Mouse (Mus musculus) c-Kit-positive CD71-positive TER-119-negative erythroid progenitor cells, embryonic 14.5 days (primary cell): Measurements from ENCODE around the gene Grk2.
A peak's percentile ranks its signal among the peaks of the same experiment; 100 is the strongest.

Source experiments
- DNase-seq: peaks from one replicate; pipeline ENCODE4 v3.0.0-alpha.2; 2013; ENCODE audit warnings: low read depth

Grk2 gene

GRCm38 (mm10) chr19:4306190-4306577 lies at the start of gene Grk2:
Gene Grk2 (minus strand): TSS chr19:4306222.
- DNase-seq, result no peak

DNA sequence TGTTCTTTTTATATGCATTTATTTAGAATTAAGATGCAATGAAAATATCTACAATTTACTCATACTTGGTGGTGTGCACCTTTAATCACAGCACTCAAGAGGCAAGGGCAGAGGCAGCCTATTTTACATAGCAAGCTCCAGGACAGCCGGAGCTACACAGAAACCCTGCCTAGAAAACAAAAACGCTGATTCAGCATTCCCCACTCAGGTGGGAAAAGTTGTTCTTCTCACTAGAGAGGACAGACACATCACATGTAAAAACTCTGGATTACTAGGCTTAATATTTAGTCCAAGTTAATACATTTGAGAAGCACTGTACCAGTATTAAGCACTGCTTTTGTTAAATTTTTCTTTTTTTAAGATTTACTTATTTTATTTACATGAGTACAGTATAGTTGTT lies 43.4 kb upstream of the Grk2 start:
- no peak for DNase-seq

DNA sequence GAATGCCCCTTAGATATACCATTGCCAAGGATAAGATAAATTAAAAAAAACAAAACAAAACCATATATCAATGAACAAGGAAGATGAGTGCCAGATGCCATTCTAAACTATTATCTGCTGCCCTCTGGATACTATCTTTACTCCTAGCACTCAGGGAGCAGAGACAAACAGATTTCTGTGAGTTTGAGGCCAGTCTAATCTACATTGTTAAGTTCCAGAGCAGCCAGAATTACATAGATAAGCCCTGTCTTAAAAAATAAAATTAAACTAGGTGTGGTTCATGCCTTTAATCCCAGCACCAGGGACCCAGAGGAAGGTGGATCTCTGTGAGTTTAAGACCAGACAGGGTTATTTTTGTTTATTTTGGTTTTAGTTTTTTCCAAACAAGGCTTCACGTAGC lies 40.5 kb upstream of the Grk2 start:
- peak; percentile 23 for DNase-seq

- DNase-seq, result peak; percentile 73
Measured at GRCm38 (mm10) chr19:4338162-4338561, 32.1 kb upstream of the Grk2 start.

DNA sequence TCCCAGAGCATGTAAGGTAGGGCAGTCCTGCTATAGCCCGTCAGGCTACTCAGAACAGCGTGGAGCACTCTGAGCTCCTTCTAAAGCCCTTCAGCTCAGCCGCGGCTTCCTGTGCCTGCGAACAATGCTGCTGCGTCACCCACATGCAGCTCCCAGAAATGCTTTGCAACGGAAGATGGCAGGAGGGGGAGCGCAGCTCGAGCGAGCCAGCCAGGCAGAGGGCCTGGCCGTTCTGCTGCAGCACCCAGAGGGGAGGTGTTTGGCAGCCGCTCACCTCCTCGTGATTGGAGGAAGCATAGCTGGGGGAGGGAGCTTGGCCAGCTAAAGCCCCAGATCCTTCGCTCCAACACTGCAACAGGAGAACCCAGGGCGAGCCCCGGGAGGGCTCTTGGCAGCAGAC lies 27.8 kb upstream of the Grk2 start:
- peak; percentile 83 for DNase-seq

GRCm38 (mm10) chr19:4333100-4333775 lies 27.2 kb upstream of the Grk2 start:
- peak; percentile 40 for DNase-seq

DNA sequence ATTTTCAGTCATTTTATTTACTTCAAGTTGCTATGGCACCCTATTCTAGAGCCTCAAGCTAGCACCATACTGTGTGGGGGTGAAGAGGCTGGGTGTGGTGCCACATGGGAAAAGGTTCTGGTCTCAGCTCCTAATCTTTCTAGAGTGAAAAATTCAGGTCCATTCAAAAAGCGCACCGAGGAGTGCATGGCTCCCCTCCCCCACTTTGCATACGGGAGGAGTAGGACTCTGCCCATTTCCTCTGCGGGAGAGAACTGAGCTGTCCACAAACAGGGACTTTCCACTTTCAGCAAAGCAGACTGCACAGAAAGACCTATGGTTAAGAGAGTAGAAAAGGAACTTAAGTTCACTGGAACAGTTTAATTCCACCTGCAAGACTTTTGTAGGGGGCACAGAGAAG lies 26.6 kb upstream of the Grk2 start:
- peak; percentile 51 for DNase-seq

- DNase-seq, result no peak
Measured at GRCm38 (mm10) chr19:4331273-4331672, 25.3 kb upstream of the Grk2 start.

DNA sequence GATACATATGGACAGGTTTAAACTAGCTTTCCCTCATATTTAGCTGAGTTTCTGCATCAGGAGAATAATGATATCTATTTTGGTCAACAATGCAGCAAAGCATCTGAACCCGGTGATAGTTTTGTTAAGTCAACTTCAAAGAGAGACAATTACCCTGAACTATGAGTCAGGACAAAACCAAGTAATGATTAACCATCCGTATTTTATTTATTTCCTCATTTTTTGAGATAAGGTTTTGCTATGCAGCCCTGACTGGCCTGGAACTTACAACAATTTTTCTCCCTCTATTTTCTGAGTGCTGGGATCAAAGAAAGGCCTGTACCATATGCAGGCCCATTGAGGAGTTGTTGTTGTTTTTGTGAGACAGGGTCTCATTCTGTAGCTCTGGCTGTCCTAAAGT lies 24.6 kb upstream of the Grk2 start:
- no peak for DNase-seq

DNA sequence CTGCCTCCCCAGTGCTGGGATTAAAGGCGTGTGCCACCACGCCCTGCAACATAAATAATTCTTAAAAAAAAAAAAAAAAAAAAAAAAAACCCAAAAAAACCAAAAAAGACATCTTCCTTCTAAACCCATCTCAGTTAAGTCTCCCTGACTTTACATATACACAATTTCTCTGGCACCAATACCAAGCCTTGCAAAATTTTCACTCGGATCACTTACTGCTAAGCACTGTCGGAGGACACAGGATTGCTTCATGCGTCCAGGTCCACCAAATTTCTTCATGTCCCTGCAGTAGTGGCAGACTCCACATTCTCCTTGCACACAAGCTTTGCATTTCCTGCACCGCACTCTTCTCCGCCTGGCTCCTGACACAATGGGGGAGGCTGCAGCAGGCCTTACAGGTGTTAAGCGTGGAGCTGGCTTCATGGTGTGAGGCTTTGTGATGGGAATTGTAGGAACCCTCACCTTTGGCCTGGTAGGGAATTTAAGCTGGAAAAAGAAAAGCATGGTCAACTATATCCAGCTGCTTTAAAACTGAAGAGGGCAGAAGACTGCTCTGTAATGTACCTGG lies 22.8 kb upstream of the Grk2 start:
- DNase-seq, result no peak

GRCm38 (mm10) chr19:4326881-4327280 lies 20.9 kb upstream of the Grk2 start:
- DNase-seq, result no peak

- DNase-seq, result no peak
Measured at GRCm38 (mm10) chr19:4326106-4326505, 20.1 kb upstream of the Grk2 start.

GRCm38 (mm10) chr19:4322134-4322533 lies 16.1 kb upstream of the Grk2 start:
- no peak for DNase-seq

- no peak for DNase-seq
Measured at GRCm38 (mm10) chr19:4321622-4322021, 15.6 kb upstream of the Grk2 start.

DNA sequence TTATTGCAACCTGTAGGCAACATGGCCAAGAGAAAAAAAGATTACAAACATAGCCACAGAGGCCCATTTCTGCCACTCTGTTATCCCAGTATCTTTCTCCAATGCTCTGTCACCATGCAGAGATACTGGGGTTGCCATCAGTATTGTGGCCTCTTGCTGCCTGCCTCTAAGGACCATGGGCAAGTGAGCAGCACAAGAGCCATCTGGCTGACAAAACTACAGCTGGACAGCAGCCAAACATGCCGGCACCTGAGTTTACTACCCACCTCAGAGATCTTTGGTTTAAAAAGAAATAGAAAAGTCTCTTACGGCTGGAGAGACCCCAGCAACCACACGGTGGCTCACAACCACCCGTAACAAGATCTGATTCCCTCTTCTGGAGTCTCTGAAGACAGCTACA lies 13.2 kb upstream of the Grk2 start:
- DNase-seq, result no peak

DNA sequence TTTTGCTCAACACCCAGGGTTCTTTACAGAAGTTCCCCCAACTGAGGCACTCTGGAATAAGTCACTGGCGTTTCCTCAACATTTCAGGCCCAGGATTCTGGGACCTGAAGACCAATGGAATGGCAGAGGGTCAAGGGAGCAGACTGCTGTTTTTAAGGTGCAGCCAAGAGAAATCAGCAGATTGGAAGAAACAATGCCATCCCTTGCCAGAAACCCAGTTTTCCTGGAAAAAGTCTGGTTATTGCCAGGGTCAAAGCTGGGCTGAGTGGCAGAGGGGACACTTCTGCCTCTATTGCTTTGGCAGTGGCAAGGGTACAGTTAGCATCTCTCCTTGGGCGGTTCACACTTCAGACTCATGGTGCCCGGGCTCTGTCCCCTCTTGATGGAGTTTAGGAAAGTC lies 11.2 kb upstream of the Grk2 start:
- DNase-seq, result no peak

DNA sequence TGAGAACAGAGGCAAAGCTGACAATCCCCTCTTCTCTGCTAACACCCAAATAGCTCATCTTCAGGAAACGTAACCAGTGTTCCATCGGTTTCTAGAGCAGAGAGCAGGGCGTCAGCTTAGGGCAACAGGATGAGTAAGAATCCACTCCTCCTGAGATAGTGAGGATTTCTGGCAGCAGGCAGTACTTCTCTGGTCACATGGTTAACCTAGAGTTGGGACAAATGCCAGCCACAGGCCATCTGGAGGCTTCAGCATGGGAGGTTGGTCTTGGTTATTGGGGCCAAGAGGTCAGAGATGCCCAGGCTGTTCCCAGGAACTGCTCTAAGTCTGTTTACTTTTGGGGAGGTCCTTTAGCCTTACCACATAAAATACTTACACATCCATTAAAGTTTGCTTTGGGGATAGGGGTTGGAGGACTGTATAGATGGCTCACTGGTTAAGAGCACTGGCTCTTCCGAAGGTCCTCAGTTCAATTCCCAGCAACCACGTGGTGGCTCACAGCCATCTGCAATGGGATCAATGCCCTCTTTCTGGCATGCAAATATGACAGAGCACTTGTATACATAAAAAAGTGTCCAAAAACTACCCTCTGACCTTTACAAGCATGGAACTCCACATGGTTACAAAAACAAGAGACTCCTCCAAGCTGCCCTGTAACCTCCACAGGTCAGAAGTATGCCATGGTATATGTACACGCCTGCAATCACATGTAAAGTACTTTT lies 9.4 kb upstream of the Grk2 start:
- DNase-seq, result no peak

GRCm38 (mm10) chr19:4309776-4310185 lies 3.8 kb upstream of the Grk2 start:
- DNase-seq, result peak; percentile 56

DNA sequence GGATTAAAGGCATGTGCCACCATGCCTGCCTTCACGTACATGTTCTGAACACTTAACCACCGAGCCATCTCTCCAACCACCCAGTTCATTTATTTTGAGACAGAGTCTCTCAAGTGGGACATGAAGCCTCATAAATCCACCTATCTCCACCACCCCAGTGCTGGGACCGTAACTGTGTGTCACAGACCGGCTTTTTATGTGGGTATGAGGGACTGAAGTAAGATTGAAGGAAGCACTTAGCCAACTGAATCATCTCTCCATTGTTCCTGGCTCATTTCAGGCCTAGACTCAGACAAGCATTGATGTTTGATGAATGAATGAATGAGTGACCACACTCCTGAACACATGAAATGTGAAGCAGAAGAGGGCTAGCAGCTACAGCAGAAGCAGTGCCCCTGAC lies 3.3 kb upstream of the Grk2 start:
- no peak for DNase-seq

- DNase-seq, result no peak
Measured at GRCm38 (mm10) chr19:4305491-4306189, 382 bp downstream of the Grk2 start.

- DNase-seq, result no peak
Measured at GRCm38 (mm10) chr19:4304871-4305321, 1.1 kb downstream of the Grk2 start.

- no peak for DNase-seq
Measured at GRCm38 (mm10) chr19:4304251-4304821, 1.7 kb downstream of the Grk2 start.

DNA sequence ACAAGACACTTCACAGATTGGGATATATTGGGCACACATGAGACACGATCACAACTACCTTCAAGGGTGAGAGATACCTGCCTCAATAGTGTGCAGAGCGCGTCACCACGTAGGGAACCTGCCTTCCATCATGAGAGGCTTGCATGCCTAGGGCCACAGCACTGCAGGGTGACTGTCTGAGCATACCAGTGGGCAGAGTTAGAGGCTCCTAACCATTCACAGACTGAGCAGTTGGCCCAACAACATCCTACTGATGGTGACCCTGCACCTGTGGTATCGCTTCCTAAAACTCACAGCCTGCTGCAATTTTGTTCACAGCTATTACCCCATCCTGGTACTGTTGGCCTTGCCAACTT lies 2.4 kb downstream of the Grk2 start:
- no peak for DNase-seq
